Mouse (Mus musculus) midbrain, embryonic 15.5 days (tissue): ENCODE data around the gene Slc22a1. TPM values are rescaled to one million over a fixed set of nuclear protein-coding genes. Genes with fewer than 3 reads are reported as not detected.

Source experiments
- ATAC-seq: fragments of 200-750 bp; cut with Nextera tagmentation; replicated peaks from 2 replicates; pipeline ENCODE4 v1.8.0; 2017; ENCODE audit warnings: moderate TSS enrichment
- H3K27ac ChIP-seq: fragments of 300-500 bp; sonication (generic); 2 replicates; pipeline ENCODE4 v1.5.1; 2015; ENCODE audit warnings: mild to moderate bottlenecking, inconsistent platforms
- H3K27me3 ChIP-seq: fragments of 300-500 bp; sonication (generic); replicated peaks from 2 replicates; pipeline ENCODE4 v1.6.1; 2015; ENCODE audit warnings: inconsistent platforms
- H3K36me3 ChIP-seq: fragments of 300-500 bp; sonication (generic); replicated peaks from 2 replicates; pipeline ENCODE4 v1.6.1; 2015; ENCODE audit warnings: inconsistent platforms
- H3K4me1 ChIP-seq: fragments of 300-500 bp; sonication (generic); 2 replicates; pipeline ENCODE4 v1.6.1; 2015; ENCODE audit warnings: inconsistent platforms
- H3K4me2 ChIP-seq: fragments of 300-500 bp; sonication (generic); 2 replicates; pipeline ENCODE4 v1.6.1; 2015; ENCODE audit warnings: inconsistent platforms, mild to moderate bottlenecking, moderate library complexity
- H3K4me3 ChIP-seq: fragments of 300-500 bp; sonication (generic); 2 replicates; pipeline ENCODE4 v1.5.1; 2015; ENCODE audit warnings: mild to moderate bottlenecking, inconsistent platforms
- H3K9ac ChIP-seq: fragments of 300-500 bp; sonication (generic); 2 replicates; pipeline ENCODE4 v1.6.1; 2015; ENCODE audit warnings: mild to moderate bottlenecking, inconsistent platforms
- H3K9me3 ChIP-seq: fragments of 300-500 bp; sonication (generic); 2 replicates; pipeline ENCODE4 v1.6.1; 2016; ENCODE audit warnings: inconsistent platforms
- WGBS: fragments of 180-500 bp; shearing (Covaris S2); methylation state at CpG from one replicate; pipeline ENCODE4 v1.1.7; 2015; ENCODE audit warnings: mixed read lengths; 5-methylcytosine and 5-hydroxymethylcytosine counted together
- polyA plus RNA-seq: library from polyadenylated mRNA; unstranded; fragments of >200 nt; fragmentation: Nextera tagmentation; extraction: Ambion mirVana; gene quantifications from 2 replicates; pipeline ENCODE4 v1.2.1, GENCODE M21; 2015

Gene Slc22a1
- polyA plus RNA-seq, 1 experiment from 2014 or later = not detected

GRCm38 (mm10) chr17:12655826-12656225 lies 19.8 kb downstream of the Slc22a1 start:
- 88% methylated on average over 7 of the region's 7 CpGs for WGBS
- Histone ChIP-seq H3K36me3 (no peaks in the 10 kb centered on the region), H3K27ac (no peak overlapping the region), H3K9ac (no peak overlapping the region), H3K4me2 (no peak overlapping the region), H3K27me3 (no peaks in the 10 kb centered on the region), H3K4me3 (no peak overlapping the region), H3K9me3 (no peaks in the 10 kb centered on the region), H3K4me1 (no peaks in the 10 kb centered on the region)
- no peak for ATAC-seq

GRCm38 (mm10) chr17:12654061-12654460 lies 21.6 kb downstream of the Slc22a1 start:
- H3K36me3 ChIP-seq = no peaks in the 10 kb centered on the region
- no peaks in the 10 kb centered on the region for H3K27me3 ChIP-seq
- H3K4me1 ChIP-seq = no peaks in the 10 kb centered on the region
- no peak overlapping the region for H3K9ac ChIP-seq
- H3K4me2 ChIP-seq = no peak overlapping the region
- H3K9me3 ChIP-seq = no peaks in the 10 kb centered on the region
- ATAC-seq = no peak
- 65% methylated on average over 3 of the region's 3 CpGs for WGBS
- no peak overlapping the region for H3K4me3 ChIP-seq
- no peak overlapping the region for H3K27ac ChIP-seq

- Histone ChIP-seq H3K4me1 (no peaks in the 10 kb centered on the region), H3K27ac (no peak overlapping the region), H3K4me2 (no peak overlapping the region), H3K9ac (no peak overlapping the region), H3K9me3 (no peaks in the 10 kb centered on the region), H3K27me3 (no peaks in the 10 kb centered on the region), H3K4me3 (no peak overlapping the region), H3K36me3 (no peaks in the 10 kb centered on the region)
- ATAC-seq = no peak
- WGBS = 92% methylated on average over 11 of the region's 11 CpGs
Observed at GRCm38 (mm10) chr17:12652604-12653003, 23.0 kb downstream of the Slc22a1 start.

- Histone ChIP-seq H3K27me3 (no peaks in the 10 kb centered on the region), H3K4me2 (no peak overlapping the region), H3K27ac (no peak overlapping the region), H3K4me1 (no peaks in the 10 kb centered on the region), H3K36me3 (no peaks in the 10 kb centered on the region), H3K9ac (no peak overlapping the region), H3K4me3 (no peak overlapping the region), H3K9me3 (no peaks in the 10 kb centered on the region)
- WGBS = 77% methylated on average over 5 of the region's 5 CpGs
- ATAC-seq = no peak
Observed at GRCm38 (mm10) chr17:12645461-12645860, 30.2 kb downstream of the Slc22a1 start.

GRCm38 (mm10) chr17:12641087-12641486 lies 34.5 kb downstream of the Slc22a1 start:
- Histone ChIP-seq H3K9ac (no peak overlapping the region), H3K4me1 (no peaks in the 10 kb centered on the region), H3K4me3 (no peak overlapping the region), H3K27ac (no peak overlapping the region), H3K27me3 (no peaks in the 10 kb centered on the region), H3K36me3 (no peaks in the 10 kb centered on the region), H3K9me3 (no peaks in the 10 kb centered on the region), H3K4me2 (no peak overlapping the region)
- whole genome bisulfite sequencing = 80% methylated on average over 4 of the region's 4 CpGs
- ATAC-seq = no peak

GRCm38 (mm10) chr17:12639585-12639984 lies 36.0 kb downstream of the Slc22a1 start:
- no peak overlapping the region for H3K4me3 ChIP-seq
- no peak overlapping the region for H3K4me2 ChIP-seq
- no peaks in the 10 kb centered on the region for H3K4me1 ChIP-seq
- no peak for ATAC-seq
- no peak overlapping the region for H3K9ac ChIP-seq
- no peak overlapping the region for H3K27ac ChIP-seq
- H3K36me3 ChIP-seq = no peaks in the 10 kb centered on the region
- no peaks in the 10 kb centered on the region for H3K9me3 ChIP-seq
- WGBS = 87% methylated on average over 3 of the region's 3 CpGs
- no peaks in the 10 kb centered on the region for H3K27me3 ChIP-seq

GRCm38 (mm10) chr17:12634814-12635213 lies 40.8 kb downstream of the Slc22a1 start:
- Histone ChIP-seq H3K4me1 (no peaks in the 10 kb centered on the region), H3K9ac (no peak overlapping the region), H3K27me3 (no peaks in the 10 kb centered on the region), H3K36me3 (no peaks in the 10 kb centered on the region), H3K27ac (no peak overlapping the region), H3K4me2 (no peak overlapping the region), H3K4me3 (no peak overlapping the region), H3K9me3 (no peaks in the 10 kb centered on the region)
- no peak for ATAC-seq
- WGBS = 78% methylated on average over 4 of the region's 4 CpGs

GRCm38 (mm10) chr17:12631771-12632600 lies 43.6 kb downstream of the Slc22a1 start:
- H3K9me3 ChIP-seq = no peaks in the 10 kb centered on the region
- no peaks in the 10 kb centered on the region for H3K27me3 ChIP-seq
- 52% methylated on average over 7 of the region's 7 CpGs for WGBS
- no peaks in the 10 kb centered on the region for H3K4me1 ChIP-seq
- H3K9ac ChIP-seq = no peak overlapping the region
- no peak overlapping the region for H3K4me3 ChIP-seq
- H3K27ac ChIP-seq = no peak overlapping the region
- ATAC-seq = no peak
- H3K4me2 ChIP-seq = no peak overlapping the region
- no peaks in the 10 kb centered on the region for H3K36me3 ChIP-seq

GRCm38 (mm10) chr17:12630976-12631730 lies 44.5 kb downstream of the Slc22a1 start:
- Histone ChIP-seq H3K36me3 (no peaks in the 10 kb centered on the region), H3K4me1 (no peaks in the 10 kb centered on the region), H3K9ac (no peak overlapping the region), H3K27ac (no peak overlapping the region), H3K4me3 (no peak overlapping the region), H3K27me3 (no peaks in the 10 kb centered on the region), H3K9me3 (no peaks in the 10 kb centered on the region), H3K4me2 (no peak overlapping the region)
- no peak for ATAC-seq
- WGBS = 58% methylated on average over 6 of the region's 6 CpGs

- Histone ChIP-seq H3K9ac (no peak overlapping the region), H3K9me3 (no peaks in the 10 kb centered on the region), H3K36me3 (no peaks in the 10 kb centered on the region), H3K4me1 (no peaks in the 10 kb centered on the region), H3K4me2 (no peak overlapping the region), H3K27me3 (no peaks in the 10 kb centered on the region), H3K27ac (no peak overlapping the region), H3K4me3 (no peak overlapping the region)
- no peak for ATAC-seq
- WGBS = 91% methylated on average over 4 of the region's 4 CpGs
Observed at GRCm38 (mm10) chr17:12627983-12628382, 47.6 kb downstream of the Slc22a1 start.

GRCm38 (mm10) chr17:12619641-12620040 lies 56.0 kb downstream of the Slc22a1 start:
- Histone ChIP-seq H3K9me3 (no peaks in the 10 kb centered on the region), H3K36me3 (no peaks in the 10 kb centered on the region), H3K4me1 (no peaks in the 10 kb centered on the region), H3K27ac (no peak overlapping the region), H3K4me3 (no peak overlapping the region), H3K4me2 (no peak overlapping the region), H3K9ac (no peak overlapping the region), H3K27me3 (no peaks in the 10 kb centered on the region)
- ATAC-seq = no peak
- WGBS = 71% methylated on average over 2 of the region's 2 CpGs

GRCm38 (mm10) chr17:12615429-12615828 lies 60.2 kb downstream of the Slc22a1 start:
- no peaks in the 10 kb centered on the region for H3K36me3 ChIP-seq
- no peak overlapping the region for H3K27ac ChIP-seq
- ATAC-seq = no peak
- no peaks in the 10 kb centered on the region for H3K27me3 ChIP-seq
- 64% methylated on average over 4 of the region's 4 CpGs for WGBS
- H3K4me3 ChIP-seq = no peak overlapping the region
- H3K4me2 ChIP-seq = no peak overlapping the region
- H3K4me1 ChIP-seq = no peaks in the 10 kb centered on the region
- no peaks in the 10 kb centered on the region for H3K9me3 ChIP-seq
- no peak overlapping the region for H3K9ac ChIP-seq
